Mouse (Mus musculus) kidney, adult 2 months (tissue): ENCODE data around the gene Pcp4.

Experiments
- CTCF ChIP-seq: fragments of 200-500 bp; conservative IDR thresholded peaks from 2 replicates; pipeline ENCODE4 v1.5.1; 2011; ENCODE audit warnings: low read depth, mild to moderate bottlenecking, control low read depth, low read length, moderate library complexity, mixed read lengths; ENCODE audit not compliant: insufficient read depth, insufficient read length
- POLR2A ChIP-seq: fragments of 200-500 bp; IDR thresholded peaks from one replicate; pipeline ENCODE4 v1.6.1; 2011; ENCODE audit warnings: low read depth, low read length, control low read depth

GRCm38 (mm10) chr16:96481791-96482190 lies 14.4 kb downstream of the Pcp4 start:
- TF ChIP-seq CTCF (no peak), POLR2A (no peak)
